Mouse (Mus musculus): ENCODE data around the gene Speg. TPM values are rescaled to one million over a fixed set of nuclear protein-coding genes. Genes with fewer than 3 reads are reported as not detected.

Gene Speg
- polyA plus RNA-seq (2017; shearing (Covaris generic)) = 0.42 TPM

GRCm38 (mm10) chr1:75374950-75375936 lies at the start of gene Speg:
Gene Speg, plus strand, starts transcription at chr1:75375297.

GRCm38 (mm10) chr1:75360112-75361031 lies 14.7 kb upstream of the Speg start, which contains the start of gene Des:
Gene Des, plus strand, starts transcription at chr1:75360329.

GRCm38 (mm10) chr1:75435475-75436328 lies 60.6 kb downstream of the Speg start, which contains the start of gene Gmppa:
Gene Gmppa, plus strand, starts transcription at chr1:75435930.

GRCm38 (mm10) chr1:75450314-75451005 lies 75.4 kb downstream of the Speg start, which contains the start of gene Asic4:
Gene Asic4, plus strand, starts transcription at chr1:75450436.

GRCm38 (mm10) chr1:75478916-75479634 lies 104.0 kb downstream of the Speg start, which contains the start of the genes Chpf and Tmem198:
Gene Chpf, minus strand, starts transcription at chr1:75479307.
Gene Tmem198, plus strand, starts transcription at chr1:75479532.

Other genes with a start within 250 kb of the Speg start
- 0.42 TPM for gene Slc23a3, start 241.4 kb upstream of the Speg start, polyA plus RNA-seq (2017; shearing (Covaris generic))
- 200 TPM for gene Cnppd1, start 232.6 kb upstream of the Speg start, polyA plus RNA-seq (2017; shearing (Covaris generic))
- gene Retreg2, start 232.5 kb upstream of the Speg start, polyA plus RNA-seq (2017; shearing (Covaris generic)) = 14.4 TPM
- 79.1 TPM for gene Zfand2b, start 206.7 kb upstream of the Speg start, polyA plus RNA-seq (2017; shearing (Covaris generic))
- 8.7 TPM for gene Abcb6, start 194.9 kb upstream of the Speg start, polyA plus RNA-seq (2017; shearing (Covaris generic))
- 49.9 TPM for gene Ankzf1, start 183.1 kb upstream of the Speg start, polyA plus RNA-seq (2017; shearing (Covaris generic))
- 28.0 TPM for gene Atg9a, start 183.1 kb upstream of the Speg start, polyA plus RNA-seq (2017; shearing (Covaris generic))
- 15.1 TPM for gene Glb1l, start 164.5 kb upstream of the Speg start, polyA plus RNA-seq (2017; shearing (Covaris generic))
- 114 TPM for gene Stk16, start 164.5 kb upstream of the Speg start, polyA plus RNA-seq (2017; shearing (Covaris generic))
- 403 TPM for gene Tuba4a, start 155.4 kb upstream of the Speg start, polyA plus RNA-seq (2017; shearing (Covaris generic))
- gene A630095N17Rik, start 143.2 kb upstream of the Speg start, polyA plus RNA-seq (2017; shearing (Covaris generic)) = 0.84 TPM
- 32.8 TPM for gene Dnajb2, start 138.9 kb upstream of the Speg start, polyA plus RNA-seq (2017; shearing (Covaris generic))
- 0.15 TPM for gene Ptprn, start 110.8 kb upstream of the Speg start, polyA plus RNA-seq (2017; shearing (Covaris generic))
- not detected for gene Resp18, start 96.9 kb upstream of the Speg start, polyA plus RNA-seq (2017; shearing (Covaris generic))
- gene Dnpep, start 57.3 kb upstream of the Speg start, polyA plus RNA-seq (2017; shearing (Covaris generic)) = 88.1 TPM
- gene Des, start 15.0 kb upstream of the Speg start, polyA plus RNA-seq (2017; shearing (Covaris generic)) = not detected
- gene Gmppa, start 60.6 kb downstream of the Speg start, polyA plus RNA-seq (2017; shearing (Covaris generic)) = 110 TPM
- gene Asic4, start 75.1 kb downstream of the Speg start, polyA plus RNA-seq (2017; shearing (Covaris generic)) = not detected
- 5.1 TPM for gene Chpf, start 104.0 kb downstream of the Speg start, polyA plus RNA-seq (2017; shearing (Covaris generic))
- 0.25 TPM for gene Tmem198, start 104.2 kb downstream of the Speg start, polyA plus RNA-seq (2017; shearing (Covaris generic))
- gene Obsl1, start 131.2 kb downstream of the Speg start, polyA plus RNA-seq (2017; shearing (Covaris generic)) = not detected
- gene Inha, start 131.8 kb downstream of the Speg start, polyA plus RNA-seq (2017; shearing (Covaris generic)) = not detected
- gene Stk11ip, start 146.2 kb downstream of the Speg start, polyA plus RNA-seq (2017; shearing (Covaris generic)) = 32.3 TPM
- gene Slc4a3, start 171.0 kb downstream of the Speg start, polyA plus RNA-seq (2017; shearing (Covaris generic)) = 0.05 TPM

All from CD4-positive, CD25-positive, alpha-beta regulatory T cell, adult 9 weeks (primary cell).